8 mouse cellular contexts compared by ENCODE assay signal in the genomic region with DNA sequence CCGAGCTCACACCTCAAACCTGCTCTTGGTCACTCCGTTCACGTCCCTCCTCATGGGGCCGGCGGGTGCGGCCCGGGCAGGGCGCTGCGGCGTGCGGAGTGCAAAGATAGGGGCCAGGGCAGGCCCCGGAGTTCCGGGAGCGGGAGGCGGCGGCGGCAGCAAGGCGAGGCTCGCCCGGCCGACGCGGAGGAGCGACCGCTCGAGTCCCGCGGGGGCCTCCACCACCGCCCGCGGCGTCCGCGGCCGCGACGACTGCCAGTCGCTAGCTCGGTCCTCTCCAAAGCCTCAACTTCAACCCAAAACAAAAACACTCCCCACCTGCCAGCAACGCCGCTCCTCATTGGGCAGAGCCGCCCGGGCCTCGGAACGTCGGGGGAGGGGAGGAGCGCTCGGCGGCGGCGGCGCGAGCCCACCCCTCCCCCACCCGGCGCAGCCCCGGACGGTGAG. TPM values are rescaled to one million over a fixed set of nuclear protein-coding genes. Genes with fewer than 3 reads are reported as not detected.
A peak's percentile ranks its signal among the peaks of the same experiment; 100 is the strongest.
DNase-seq lines count a peak whose midpoint lies in the region; ATAC-seq lines count a peak whose summit lies in the region.

No protein-coding gene starts in this region.

- H3K4me3 ChIP-seq in hindbrain, embryonic 13.5 days: peak overlapping the region; percentile 96

- ATAC-seq in hindbrain, embryonic 13.5 days (ENCODE audit: low FRiP score): peak; percentile 91

- WGBS in hindbrain, embryonic 13.5 days: under 1% methylated on average over 49 of the region's 57 CpGs

- no peaks in the 10 kb centered on the region for H3K9me3 ChIP-seq in hindbrain, embryonic 13.5 days

- peak overlapping the region; percentile 95 for H3K9ac ChIP-seq in hindbrain, embryonic 13.5 days

- H3K27ac ChIP-seq in hindbrain, embryonic 13.5 days: peak overlapping the region; percentile 99

- peaks cover 33% of the 10 kb centered on the region for H3K4me1 ChIP-seq in hindbrain, embryonic 13.5 days (replicated peaks)

- H3K4me2 ChIP-seq in hindbrain, embryonic 13.5 days: peak overlapping the region; percentile 75

- peak; percentile 94 for DNase-seq in Muller cell, postnatal 12 days (ENCODE audit: inconsistent ontology term)
- peak; percentile 92 for DNase-seq in cerebellum, adult 9-11 months
- peak; percentile 86 to 90 for DNase-seq in frontal cortex, postnatal 10 days (ENCODE audit: low spot score in 2 of 2)
- DNase-seq in layer of hippocampus, postnatal 25 days (ENCODE audit: extremely low spot score in 1 of 2, low spot score in 1 of 2): peak; percentile 93 to 96
- peak; percentile 94 for DNase-seq in lung, postnatal 25 days (ENCODE audit: low spot score)
- DNase-seq in retina, embryonic 14.5 days (ENCODE audit: low spot score): peak; percentile 93
- peak; percentile 95 for DNase-seq in thymus, postnatal 4 days

- H3K36me3 ChIP-seq in hindbrain, embryonic 13.5 days: peaks cover 7% of the 10 kb centered on the region

- H3K27me3 ChIP-seq in hindbrain, embryonic 13.5 days: no peaks in the 10 kb centered on the region

RNA-seq across cellular contexts. Expression of gene Fbxl20, which starts 0.9 kb away (rescaled TPM):
- polyA plus RNA-seq in hindbrain, embryonic 13.5 days (2015; fragmentation: Nextera tagmentation; extraction: Ambion mirVana): 26.2 and 30.6 TPM in 2 replicates
- total RNA-seq in layer of hippocampus, postnatal 25 days (2021): 10 to 100 TPM; 32.4 to 32.9 TPM

RNA-seq across cellular contexts. Expression of gene Med1, which starts 43.8 kb away (rescaled TPM):
- polyA plus RNA-seq in hindbrain, embryonic 13.5 days (2015; fragmentation: Nextera tagmentation; extraction: Ambion mirVana): 67.0 and 67.4 TPM in 2 replicates
- total RNA-seq in layer of hippocampus, postnatal 25 days (2021): 10 to 100 TPM; 49.5 to 54.0 TPM

RNA-seq across cellular contexts. Expression of gene Cdk12, which starts 53.5 kb away (rescaled TPM):
- polyA plus RNA-seq in hindbrain, embryonic 13.5 days (2015; fragmentation: Nextera tagmentation; extraction: Ambion mirVana): 12.1 and 12.2 TPM in 2 replicates
- 10 to 100 TPM; 32.2 to 41.0 TPM for total RNA-seq in layer of hippocampus, postnatal 25 days (2021)

Comparison
In these comparisons a context has a peak if more than half of its experiments do, and no peak if none do; other contexts are left out.
1. Peak in every context shown above with its lines: DNase-seq, ATAC-seq, H3K4me3 ChIP-seq and H3K27ac ChIP-seq.